Mouse (Mus musculus) R1 (cell line): ENCODE measurements around the gene 1700003F12Rik.

Experiments used
- DNase-seq: peaks from one replicate; pipeline ENCODE4 v3.0.0-alpha.2; 2018; ENCODE audit warnings: low read depth, low spot score

The 1700003F12Rik gene

GRCm38 (mm10) chr2:154576876-154577743, 30.2 kb downstream of the 1700003F12Rik start:
- no peak for DNase-seq

- no peak for DNase-seq
These were observed 30.8 kb downstream of the 1700003F12Rik start for GRCm38 (mm10) chr2:154577744-154578067.

- no peak for DNase-seq
These were observed 33.7 kb downstream of the 1700003F12Rik start for GRCm38 (mm10) chr2:154580586-154580985.

GRCm38 (mm10) chr2:154581421-154581820, 34.5 kb downstream of the 1700003F12Rik start:
- DNase-seq, result peak; percentile 72

- DNase-seq, result no peak
These were observed 37.3 kb downstream of the 1700003F12Rik start for GRCm38 (mm10) chr2:154583906-154584872.

GRCm38 (mm10) chr2:154584931-154585601, 38.2 kb downstream of the 1700003F12Rik start:
- no peak for DNase-seq

GRCm38 (mm10) chr2:154586405-154586804, 39.5 kb downstream of the 1700003F12Rik start:
- peak; percentile 83 for DNase-seq

GRCm38 (mm10) chr2:154589051-154589450, 42.2 kb downstream of the 1700003F12Rik start:
- DNase-seq, result no peak

- DNase-seq, result no peak
These were observed 44.4 kb downstream of the 1700003F12Rik start for GRCm38 (mm10) chr2:154591239-154591638.

- DNase-seq, result peak; percentile 97
These were observed 46.1 kb downstream of the 1700003F12Rik start for GRCm38 (mm10) chr2:154593025-154593424.

GRCm38 (mm10) chr2:154595775-154596174, 48.9 kb downstream of the 1700003F12Rik start:
- DNase-seq, result no peak

GRCm38 (mm10) chr2:154597399-154597798, 50.5 kb downstream of the 1700003F12Rik start:
- DNase-seq, result no peak
